Mouse (Mus musculus) midbrain, postnatal 0 days (tissue): ENCODE measurements around the gene Zdhhc23. TPM values are rescaled to one million over a fixed set of nuclear protein-coding genes. Genes with fewer than 3 reads are reported as not detected.

Experiments
- ATAC-seq: fragments of 200-750 bp; cut with Nextera tagmentation; 2 replicates; pipeline ENCODE4 v1.8.0; 2017; ENCODE audit warnings: moderate number of reproducible peaks, mild to moderate bottlenecking, moderate TSS enrichment, moderate library complexity; ENCODE audit not compliant: low FRiP score
- DNase-seq: peaks from one replicate; pipeline ENCODE4 v3.0.0-alpha.2; 2015; ENCODE audit warnings: low spot score
- H3K27ac ChIP-seq: fragments of 300-500 bp; sonication (generic); 2 replicates; pipeline ENCODE4 v1.5.1; 2014; ENCODE audit warnings: low read depth, mild to moderate bottlenecking, low read length, mixed read lengths
- H3K27me3 ChIP-seq: fragments of 300-500 bp; sonication (generic); 2 replicates; pipeline ENCODE4 v1.6.1; 2014; ENCODE audit warnings: low read length, control low read depth, mixed read lengths; ENCODE audit not compliant: insufficient read depth
- H3K36me3 ChIP-seq: fragments of 300-500 bp; sonication (generic); 2 replicates; pipeline ENCODE4 v1.6.1; 2014; ENCODE audit warnings: low read length, control low read depth, mixed read lengths; ENCODE audit not compliant: insufficient read depth
- H3K4me1 ChIP-seq: fragments of 300-500 bp; sonication (generic); 2 replicates; pipeline ENCODE4 v1.6.1; 2014; ENCODE audit warnings: mild to moderate bottlenecking, control low read depth, antibody characterized with exemption, low read length, mixed read lengths; ENCODE audit not compliant: insufficient read depth
- H3K4me2 ChIP-seq: fragments of 300-500 bp; sonication (generic); 2 replicates; pipeline ENCODE4 v1.6.1; 2014; ENCODE audit warnings: low read depth, mild to moderate bottlenecking, low read length, mixed read lengths; ENCODE audit not compliant: poor library complexity, severe bottlenecking
- H3K4me3 ChIP-seq: fragments of 300-500 bp; sonication (generic); 2 replicates; pipeline ENCODE4 v1.5.1; 2014; ENCODE audit warnings: low read depth, mild to moderate bottlenecking, low read length, moderate library complexity
- H3K9ac ChIP-seq: fragments of 300-500 bp; sonication (generic); replicated peaks from 2 replicates; pipeline ENCODE4 v1.6.1; 2014; ENCODE audit warnings: mild to moderate bottlenecking, low read length, moderate library complexity, mixed read lengths; ENCODE audit not compliant: poor library complexity, severe bottlenecking
- H3K9me3 ChIP-seq: fragments of 300-500 bp; sonication (generic); 2 replicates; pipeline ENCODE4 v1.6.1; 2016; ENCODE audit warnings: low read length, control low read depth
- CTCF ChIP-seq: IDR thresholded peaks from 2 replicates; pipeline ENCODE4 v1.5.1; 2016; ENCODE audit warnings: antibody characterized with exemption, mild to moderate bottlenecking
- WGBS: fragments of 180-500 bp; shearing (Covaris S2); extraction: QIAGEN DNeasy Blood & Tissue Kit; methylation state at CpG from one replicate; pipeline ENCODE4 v1.1.7; 2014; 5-methylcytosine and 5-hydroxymethylcytosine counted together
- polyA plus RNA-seq: library from polyadenylated mRNA; unstranded; fragments of >200 nt; fragmentation: Nextera tagmentation; extraction: Ambion mirVana; gene quantifications from 2 replicates; pipeline ENCODE4 v1.2.1, GENCODE M21; 2015
- total RNA-seq: library from RNA; depleted of rRNA; stranded (reverse); fragments of >200 nt; gene quantifications from 2 replicates; pipeline ENCODE4 v1.2.3, GENCODE M21; 2014

Gene Zdhhc23
- total and polyA plus RNA-seq, 2 experiments from 2014 or later = 2.9 to 8.5 TPM

DNA sequence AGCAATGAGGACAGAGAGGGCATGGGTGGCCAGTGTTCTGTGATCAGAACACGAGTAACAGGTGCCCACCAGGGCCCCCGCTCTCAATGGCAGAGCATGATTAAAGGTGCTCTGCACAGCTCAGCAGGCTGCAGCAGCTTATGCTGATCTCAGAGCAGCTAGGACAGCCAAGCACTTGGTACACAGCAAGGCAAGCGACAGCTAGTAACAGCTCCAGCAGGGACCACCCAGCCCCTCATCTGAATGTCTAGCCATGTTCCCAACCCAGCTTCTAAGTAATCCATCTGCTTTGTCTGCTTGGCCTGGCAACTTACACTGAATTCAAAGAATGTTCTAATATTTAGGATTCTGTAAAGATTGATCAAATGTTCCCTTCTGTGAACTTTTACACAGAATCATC, 15.8 kb downstream of the Zdhhc23 start:
- Histone ChIP-seq H3K4me1 (no peaks in the 10 kb centered on the region), H3K4me2 (no peak overlapping the region), H3K27me3 (no peaks in the 10 kb centered on the region), H3K9me3 (no peaks in the 10 kb centered on the region), H3K4me3 (no peak overlapping the region), H3K9ac (no peak overlapping the region), H3K36me3 (peaks cover 12% of the 10 kb centered on the region), H3K27ac (no peak overlapping the region)
- WGBS = 57% methylated on average over 3 of the region's 3 CpGs
- ATAC-seq (no peak), DNase-seq (no peak)
- no peak for TF ChIP-seq CTCF

DNA sequence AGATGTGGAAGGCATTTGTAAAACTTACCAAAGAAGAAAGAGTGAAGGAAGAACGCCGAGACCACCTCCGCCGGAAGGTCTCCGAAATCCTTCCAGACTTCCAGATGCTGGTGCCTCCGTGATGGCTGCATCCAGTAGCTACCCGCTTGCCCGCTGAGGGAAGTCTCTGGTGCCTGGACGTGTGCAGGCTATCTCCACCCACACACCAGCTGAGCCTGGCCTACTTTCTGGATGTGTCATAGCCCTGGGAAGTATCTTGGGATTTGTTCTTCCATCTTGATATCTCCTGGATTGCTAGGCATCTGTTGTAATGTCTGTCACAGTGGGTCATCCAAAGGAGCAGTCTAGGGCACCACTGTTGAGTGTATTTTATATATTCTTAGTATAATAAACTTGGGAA, 16.3 kb downstream of the Zdhhc23 start:
- H3K36me3 ChIP-seq = peaks cover 7% of the 10 kb centered on the region
- H3K4me3 ChIP-seq = no peak overlapping the region
- no peak overlapping the region for H3K9ac ChIP-seq
- WGBS = 87% methylated on average over 9 of the region's 9 CpGs
- H3K27ac ChIP-seq = no peak overlapping the region
- ATAC-seq = no peak
- no peak overlapping the region for H3K4me2 ChIP-seq
- no peak for TF ChIP-seq CTCF
- H3K27me3 ChIP-seq = no peaks in the 10 kb centered on the region
- no peaks in the 10 kb centered on the region for H3K4me1 ChIP-seq
- DNase-seq = no peak
- no peaks in the 10 kb centered on the region for H3K9me3 ChIP-seq

DNA sequence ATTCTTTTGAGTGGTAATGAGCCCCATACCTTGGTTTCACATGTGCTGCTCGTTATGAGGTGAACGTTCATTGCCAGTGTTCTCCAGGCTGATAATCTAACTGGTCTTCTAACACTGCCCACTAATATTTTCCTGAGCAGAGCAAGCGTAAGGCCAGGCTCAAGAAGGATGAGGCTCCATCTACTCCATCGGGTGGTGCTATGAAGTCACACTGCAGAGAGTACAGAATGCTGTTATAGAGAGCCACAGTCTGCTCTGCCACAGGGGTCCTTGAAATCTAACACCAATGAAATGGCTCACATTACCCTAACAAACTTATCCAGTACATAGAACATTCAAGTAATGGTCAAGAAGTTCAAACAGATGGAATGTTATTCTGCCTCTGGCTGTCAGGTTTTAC, 21.6 kb downstream of the Zdhhc23 start:
- WGBS = 89% methylated on average over 4 of the region's 4 CpGs
- DNase-seq (no peak), ATAC-seq (no peak)
- H3K9me3 ChIP-seq = no peaks in the 10 kb centered on the region
- no peaks in the 10 kb centered on the region for H3K4me1 ChIP-seq
- no peaks in the 10 kb centered on the region for H3K36me3 ChIP-seq
- H3K4me3 ChIP-seq = no peak overlapping the region
- H3K27me3 ChIP-seq = no peaks in the 10 kb centered on the region
- no peak for TF ChIP-seq CTCF
- H3K4me2 ChIP-seq = no peak overlapping the region
- H3K9ac ChIP-seq = no peak overlapping the region
- no peak overlapping the region for H3K27ac ChIP-seq

DNA sequence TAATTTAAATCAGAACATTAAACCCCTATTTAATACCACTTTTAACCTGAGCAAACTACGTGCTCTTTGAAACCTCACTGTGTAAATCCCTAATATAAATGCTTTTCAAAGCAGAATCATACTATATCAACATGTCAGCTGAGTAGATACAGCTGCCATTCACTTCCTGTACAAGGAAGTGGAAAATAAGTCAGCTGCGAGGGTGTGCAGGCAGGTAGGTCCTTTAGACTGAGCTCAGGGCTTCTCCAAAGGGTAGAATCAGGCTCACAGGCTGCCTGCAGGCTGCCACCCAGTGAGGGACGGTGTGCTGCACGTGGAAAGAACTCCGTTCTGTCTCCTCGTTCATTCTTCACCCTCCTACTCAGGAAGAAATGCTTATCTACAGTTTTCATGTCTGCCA, 24.7 kb downstream of the Zdhhc23 start:
- WGBS = 82% methylated on average over 6 of the region's 6 CpGs

DNA sequence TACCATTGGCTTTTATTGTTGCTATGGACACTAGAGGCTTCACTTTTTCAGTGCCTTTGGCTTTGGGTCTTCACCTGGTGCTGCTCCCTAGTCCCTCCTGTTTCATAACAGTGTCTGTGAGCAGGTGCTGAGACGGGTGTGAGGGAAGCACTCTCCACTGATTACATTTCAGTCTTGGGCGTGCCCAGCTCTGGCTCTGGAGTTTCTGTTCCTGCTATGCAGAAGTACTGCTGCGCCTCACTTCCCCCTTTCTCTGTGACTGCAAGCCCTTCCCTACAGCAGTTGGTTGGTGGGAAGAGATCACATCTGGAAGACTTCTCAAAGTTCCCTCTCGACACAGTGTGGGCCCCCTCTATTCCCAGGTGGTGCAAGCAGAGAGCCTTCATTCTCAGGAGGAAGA, 28.0 kb downstream of the Zdhhc23 start:
- Histone ChIP-seq H3K4me3 (no peak overlapping the region), H3K36me3 (no peaks in the 10 kb centered on the region), H3K4me1 (0 out of 2 replicates have a peak, but pooled peaks cover 2% of the 10 kb centered on the region), H3K27me3 (no peaks in the 10 kb centered on the region), H3K4me2 (no peak overlapping the region), H3K27ac (no peak overlapping the region), H3K9me3 (no peaks in the 10 kb centered on the region), H3K9ac (no peak overlapping the region)
- no peak for ATAC-seq
- 81% methylated on average over 4 of the region's 4 CpGs for WGBS
- no peak for TF ChIP-seq CTCF
- no peak for DNase-seq

More for the DNA sequence above, 24.7 kb downstream of the Zdhhc23 start:
- no peaks in the 10 kb centered on the region for H3K27me3 ChIP-seq
- no peak overlapping the region for H3K27ac ChIP-seq
- H3K4me1 ChIP-seq = 0 out of 2 replicates have a peak, but pooled peaks cover 2% of the 10 kb centered on the region
- H3K36me3 ChIP-seq = no peaks in the 10 kb centered on the region
- ATAC-seq (no peak), DNase-seq (no peak)
- H3K4me3 ChIP-seq = no peak overlapping the region
- H3K9ac ChIP-seq = no peak overlapping the region
- H3K9me3 ChIP-seq = no peaks in the 10 kb centered on the region
- H3K4me2 ChIP-seq = no peak overlapping the region
- no peak for TF ChIP-seq CTCF

DNA sequence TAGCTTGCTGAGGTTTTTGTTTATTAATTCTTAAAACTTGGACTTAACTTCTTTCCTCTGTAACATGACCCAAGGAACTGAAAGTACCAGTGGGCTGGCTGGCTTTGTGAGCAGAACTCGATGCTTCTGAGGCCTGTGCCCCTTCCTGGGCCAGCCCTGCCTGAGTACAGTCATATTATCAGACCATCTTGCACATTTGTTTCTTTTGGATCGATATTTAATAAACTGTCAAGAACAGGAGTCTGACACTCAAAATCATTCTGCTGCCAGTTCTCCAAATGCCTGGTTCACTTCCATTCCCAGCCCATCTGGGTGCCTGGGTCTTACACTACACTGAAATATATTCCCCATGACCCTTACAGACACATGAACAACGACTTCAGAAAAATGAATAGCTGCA, 33.7 kb downstream of the Zdhhc23 start:
- ATAC-seq = no peak

More for the DNA sequence above, 33.7 kb downstream of the Zdhhc23 start:
- no peak overlapping the region for H3K4me3 ChIP-seq
- H3K4me1 ChIP-seq = 0 out of 2 replicates have a peak, but pooled peaks cover 2% of the 10 kb centered on the region
- H3K4me2 ChIP-seq = no peak overlapping the region
- no peaks in the 10 kb centered on the region for H3K9me3 ChIP-seq
- no peaks in the 10 kb centered on the region for H3K27me3 ChIP-seq
- H3K9ac ChIP-seq = no peak overlapping the region
- WGBS = 82% methylated on average over 3 of the region's 3 CpGs
- H3K36me3 ChIP-seq = no peaks in the 10 kb centered on the region
- TF ChIP-seq CTCF = no peak
- no peak for DNase-seq
- no peak overlapping the region for H3K27ac ChIP-seq
